Comparison of ENCODE assay signal across 8 mouse cellular contexts in the genomic region with DNA sequence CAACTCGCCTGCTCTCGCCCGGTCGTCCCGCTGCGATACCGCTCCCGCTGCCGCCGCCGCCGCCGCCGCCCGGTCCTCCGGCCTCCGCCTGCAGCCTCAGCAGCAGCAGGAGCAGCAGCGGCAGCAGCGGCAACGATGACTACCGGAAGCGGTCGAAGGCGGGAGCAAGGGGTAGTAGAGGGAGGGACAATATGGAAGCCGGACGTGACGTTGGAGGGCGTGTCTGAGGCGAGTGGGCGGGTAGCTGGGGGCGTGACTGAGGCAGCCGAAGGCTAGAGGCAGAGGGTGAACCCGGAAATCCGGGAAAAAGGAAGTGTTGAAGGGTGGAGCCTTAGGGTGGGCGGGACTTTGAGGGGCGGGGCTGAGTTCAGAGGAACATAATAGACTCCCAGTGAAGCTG. TPM values are rescaled to one million over a fixed set of nuclear protein-coding genes. Genes with fewer than 3 reads are reported as not detected.
A peak's percentile ranks its signal among the peaks of the same experiment; 100 is the strongest.
DNase-seq lines count a peak whose midpoint lies in the region; ATAC-seq and TF ChIP-seq lines count a peak whose summit lies in the region.

A gene (minus strand): TSS at position 17 of the 400 bp plus-strand sequence.

- WGBS in forebrain, embryonic 12.5 days: 0% methylated on average over 28 of the region's 36 CpGs
- 1% methylated on average over 32 of the region's 36 CpGs for WGBS in heart, postnatal 0 days
- 0% methylated on average over 34 of the region's 36 CpGs for WGBS in liver, embryonic 16.5 days (ENCODE audit: insufficient replicate concordance)
- WGBS in neural tube, embryonic 13.5 days: under 1% methylated on average over 34 of the region's 36 CpGs

- H3K4me3 ChIP-seq in E14TG2a.4 (replicated peaks; ENCODE audit: low read length): peak within 1 kb of the TSS; percentile 100
- peak within 1 kb of the TSS; percentile 99 for H3K4me3 ChIP-seq in forebrain, embryonic 12.5 days (replicated peaks)
- H3K4me3 ChIP-seq in heart, postnatal 0 days (ENCODE audit: low read depth, low read length): peak within 1 kb of the TSS; percentile 97
- peak within 1 kb of the TSS; percentile 98 for H3K4me3 ChIP-seq in liver, embryonic 16.5 days (ENCODE audit: low read depth, low read length)
- peak within 1 kb of the TSS; percentile 93 for H3K4me3 ChIP-seq in neural tube, embryonic 13.5 days
- peak within 1 kb of the TSS; percentile 89 for H3K4me3 ChIP-seq in testis, adult 2 months (ENCODE audit: control insufficient read depth, low read depth, low read length)

- H3K36me3 ChIP-seq in E14TG2a.4 (ENCODE audit: insufficient read depth, low read length): peaks cover 32% of the 10 kb centered on the region
- peaks cover under 1% of the 10 kb centered on the region for H3K36me3 ChIP-seq in forebrain, embryonic 12.5 days (replicated peaks)
- no peaks in the 10 kb centered on the region for H3K36me3 ChIP-seq in heart, postnatal 0 days (replicated peaks; ENCODE audit: control insufficient read depth, insufficient read depth, low read length)
- H3K36me3 ChIP-seq in liver, embryonic 16.5 days (ENCODE audit: control insufficient read depth, insufficient read depth): peaks cover 6% of the 10 kb centered on the region
- no peaks in the 10 kb centered on the region for H3K36me3 ChIP-seq in neural tube, embryonic 13.5 days
- H3K36me3 ChIP-seq in testis, adult 2 months (ENCODE audit: control insufficient read depth, insufficient read depth, low read length): no peaks in the 10 kb centered on the region

- H3K9me3 ChIP-seq in E14TG2a.4 (ENCODE audit: low read length): no peaks in the 10 kb centered on the region
- H3K9me3 ChIP-seq in forebrain, embryonic 12.5 days: no peaks in the 10 kb centered on the region
- no peaks in the 10 kb centered on the region for H3K9me3 ChIP-seq in heart, postnatal 0 days (replicated peaks; ENCODE audit: control insufficient read depth, low read length)
- no peaks in the 10 kb centered on the region for H3K9me3 ChIP-seq in liver, embryonic 16.5 days (replicated peaks; ENCODE audit: control insufficient read depth, low read length)
- H3K9me3 ChIP-seq in neural tube, embryonic 13.5 days: 0 out of 2 replicates have a peak, but pooled peaks cover 3% of the 10 kb centered on the region

- peaks cover 56% of the 10 kb centered on the region for H3K4me1 ChIP-seq in E14TG2a.4 (replicated peaks; ENCODE audit: low read depth, low read length)
- peaks cover 39% of the 10 kb centered on the region for H3K4me1 ChIP-seq in forebrain, embryonic 12.5 days
- 0 out of 2 replicates have a peak, but pooled peaks cover 11% of the 10 kb centered on the region for H3K4me1 ChIP-seq in heart, postnatal 0 days (ENCODE audit: control insufficient read depth, insufficient read depth)
- H3K4me1 ChIP-seq in liver, embryonic 16.5 days (ENCODE audit: control insufficient read depth, low read depth, low read length): peaks cover 34% of the 10 kb centered on the region
- H3K4me1 ChIP-seq in neural tube, embryonic 13.5 days (replicated peaks): peaks cover 42% of the 10 kb centered on the region
- peaks cover 10% of the 10 kb centered on the region for H3K4me1 ChIP-seq in testis, adult 2 months (ENCODE audit: control insufficient read depth, insufficient read depth, low read length)

- H3K27ac ChIP-seq in forebrain, embryonic 12.5 days: peak within 1 kb of the TSS; percentile 88
- peak within 1 kb of the TSS; percentile 84 for H3K27ac ChIP-seq in heart, postnatal 0 days (ENCODE audit: low read depth)
- peak within 1 kb of the TSS; percentile 95 for H3K27ac ChIP-seq in liver, embryonic 16.5 days (ENCODE audit: low read length)
- H3K27ac ChIP-seq in neural tube, embryonic 13.5 days (replicated peaks): peak within 1 kb of the TSS; percentile 88
- peak within 1 kb of the TSS; percentile 74 for H3K27ac ChIP-seq in testis, adult 2 months (ENCODE audit: control insufficient read depth, insufficient read depth, low read depth, low read length)

- H3K4me2 ChIP-seq in forebrain, embryonic 12.5 days: peak within 1 kb of the TSS; percentile 79
- peak within 1 kb of the TSS; percentile 90 for H3K4me2 ChIP-seq in heart, postnatal 0 days (ENCODE audit: low read depth, low read length)
- H3K4me2 ChIP-seq in liver, embryonic 16.5 days (ENCODE audit: low read depth, low read length): peak within 1 kb of the TSS; percentile 86
- peak within 1 kb of the TSS; percentile 96 for H3K4me2 ChIP-seq in neural tube, embryonic 13.5 days

- peak; percentile 96 for TF ChIP-seq POLR2A in testis, adult 2 months (IDR thresholded peaks at IDR 0.05; ENCODE audit: control insufficient read depth, low read depth, low read length)

- DNase-seq in c-Kit-positive CD71-positive TER-119-positive erythroid progenitor cells, embryonic 14.5 days (ENCODE audit: low spot score): peak; percentile 98
- peak; percentile 98 for DNase-seq in heart, postnatal 0 days (ENCODE audit: low spot score)
- peak; percentile 99 to 100 for DNase-seq in kidney, postnatal 4 days

- no peaks in the 10 kb centered on the region for H3K27me3 ChIP-seq in E14TG2a.4 (ENCODE audit: insufficient read depth, low read length)
- H3K27me3 ChIP-seq in forebrain, embryonic 12.5 days: no peaks in the 10 kb centered on the region
- no peaks in the 10 kb centered on the region for H3K27me3 ChIP-seq in heart, postnatal 0 days (ENCODE audit: control insufficient read depth, insufficient read depth, low read length)
- H3K27me3 ChIP-seq in liver, embryonic 16.5 days (ENCODE audit: control insufficient read depth, insufficient read depth, low read depth, low read length): no peaks in the 10 kb centered on the region
- H3K27me3 ChIP-seq in neural tube, embryonic 13.5 days: no peaks in the 10 kb centered on the region
- no peaks in the 10 kb centered on the region for H3K27me3 ChIP-seq in testis, adult 2 months (ENCODE audit: control insufficient read depth, insufficient read depth, low read length)

- TF ChIP-seq CTCF in E14TG2a.4 (conservative IDR thresholded peaks at IDR 0.05; ENCODE audit: low read length): no peak
- no peak for TF ChIP-seq CTCF in heart, postnatal 0 days (IDR thresholded peaks at IDR 0.05; ENCODE audit: low read depth)
- TF ChIP-seq CTCF in testis, adult 2 months (IDR thresholded peaks at IDR 0.05; ENCODE audit: control insufficient read depth, insufficient read depth, insufficient replicate concordance, low read depth, low read length): no peak

- ATAC-seq in forebrain, embryonic 12.5 days (ENCODE audit: low FRiP score): peak; percentile 99
- peak; percentile 99 for ATAC-seq in heart, postnatal 0 days (ENCODE audit: insufficient read depth, low read depth)
- peak; percentile 94 for ATAC-seq in liver, embryonic 16.5 days (ENCODE audit: low read depth)
- ATAC-seq in neural tube, embryonic 13.5 days (ENCODE audit: low read depth): peak; percentile 99

- H3K9ac ChIP-seq in forebrain, embryonic 12.5 days: peak within 1 kb of the TSS; percentile 95
- H3K9ac ChIP-seq in heart, postnatal 0 days (replicated peaks; ENCODE audit: low read depth, low read length): peak within 1 kb of the TSS; percentile 84
- peak within 1 kb of the TSS; percentile 94 for H3K9ac ChIP-seq in liver, embryonic 16.5 days (ENCODE audit: low read depth, low read length)
- H3K9ac ChIP-seq in neural tube, embryonic 13.5 days: peak within 1 kb of the TSS; percentile 97

- 0 out of 2 replicates have a peak, but pooled peaks have one; percentile 18 for TF ChIP-seq EP300 in heart, postnatal 0 days (IDR thresholded peaks at IDR 0.05; ENCODE audit: low read depth)

RNA-seq across cellular contexts. Expression of the gene that starts here (rescaled TPM):
- polyA plus RNA-seq in forebrain, embryonic 12.5 days (2016; fragmentation: Nextera tagmentation; extraction: Ambion mirVana): 87.6 and 88.3 TPM in 2 replicates
- 14.7 and 24.4 TPM in 2 replicates for total RNA-seq in heart, postnatal 0 days (2014; rRNA removed; ENCODE audit: low replicate concordance)
- polyA plus RNA-seq in heart, postnatal 0 days (2015; fragmentation: Nextera tagmentation; extraction: Ambion mirVana): 38.7 and 40.0 TPM in 2 replicates
- 36.4 and 39.4 TPM in 2 replicates for polyA plus RNA-seq in liver, embryonic 16.5 days (2015; fragmentation: Nextera tagmentation; extraction: Ambion mirVana)
- polyA plus RNA-seq in neural tube, embryonic 13.5 days (2015; fragmentation: Nextera tagmentation; extraction: Ambion mirVana): 50.3 and 61.8 TPM in 2 replicates
- 31.4 and 33.7 TPM in 2 replicates for polyA plus RNA-seq in testis, adult 2 months (2012; rRNA removed)

Comparison
In these comparisons a context has a peak if more than half of its experiments do, and no peak if none do; other contexts are left out.
1. Peak in every context shown above with its lines: DNase-seq, ATAC-seq, H3K4me3 ChIP-seq and H3K27ac ChIP-seq.